Mouse (Mus musculus) lung, embryonic 14.5 days (tissue): ENCODE data around the gene Dock3. TPM values are rescaled to one million over a fixed set of nuclear protein-coding genes. Genes with fewer than 3 reads are reported as not detected.

Source experiments
- ATAC-seq: fragments of 200-750 bp; cut with Nextera tagmentation; 2 replicates; pipeline ENCODE4 v1.8.0; 2017; ENCODE audit warnings: mild to moderate bottlenecking, moderate TSS enrichment, moderate library complexity; ENCODE audit not compliant: insufficient read depth
- DNase-seq: peaks from one replicate; pipeline ENCODE4 v3.0.0-alpha.2; 2015
- H3K27ac ChIP-seq: fragments of 300-500 bp; sonication (generic); 2 replicates; pipeline ENCODE4 v1.5.1; 2014; ENCODE audit warnings: low read depth, mild to moderate bottlenecking, moderate library complexity
- H3K27me3 ChIP-seq: fragments of 300-500 bp; sonication (generic); 2 replicates; pipeline ENCODE4 v1.6.1; 2014; ENCODE audit warnings: low read length, control low read depth; ENCODE audit not compliant: insufficient read depth
- H3K36me3 ChIP-seq: fragments of 300-500 bp; sonication (generic); 2 replicates; pipeline ENCODE4 v1.6.1; 2014; ENCODE audit warnings: control low read depth; ENCODE audit not compliant: insufficient read depth
- H3K4me1 ChIP-seq: fragments of 300-500 bp; sonication (generic); 2 replicates; pipeline ENCODE4 v1.6.1; 2014; ENCODE audit warnings: antibody characterized with exemption, control low read depth; ENCODE audit not compliant: insufficient read depth
- H3K4me2 ChIP-seq: fragments of 300-500 bp; sonication (generic); 2 replicates; pipeline ENCODE4 v1.6.1; 2014; ENCODE audit warnings: mild to moderate bottlenecking
- H3K4me3 ChIP-seq: fragments of 300-500 bp; sonication (generic); 2 replicates; pipeline ENCODE4 v1.5.1; 2014; ENCODE audit warnings: low read depth, low read length
- H3K9ac ChIP-seq: fragments of 300-500 bp; sonication (generic); 2 replicates; pipeline ENCODE4 v1.6.1; 2014
- H3K9me3 ChIP-seq: fragments of 300-500 bp; sonication (generic); 2 replicates; pipeline ENCODE4 v1.6.1; 2016; ENCODE audit warnings: low read depth, low read length, control low read depth
- CTCF ChIP-seq: IDR thresholded peaks from 2 replicates; pipeline ENCODE4 v1.5.1; 2016; ENCODE audit warnings: antibody characterized with exemption, low read depth
- WGBS: fragments of 180-500 bp; shearing (Covaris S2); extraction: QIAGEN DNeasy Blood & Tissue Kit; methylation state at CpG from one replicate; pipeline ENCODE4 v1.1.7; 2014; 5-methylcytosine and 5-hydroxymethylcytosine counted together
- microRNA-seq: library from miRNA; unstranded; fragments of <30 nt; microRNA quantifications from one replicate; pipeline ENCODE4, GENCODE M21; 2016; ENCODE audit warnings: borderline number of aligned reads
- polyA plus RNA-seq: library from polyadenylated mRNA; unstranded; fragments of >200 nt; fragmentation: Nextera tagmentation; extraction: Ambion mirVana; gene quantifications from 2 replicates; pipeline ENCODE4 v1.2.1, GENCODE M21; 2014

The Dock3 gene
- polyA plus RNA-seq, 1 experiment from 2014 or later, result 0.25 TPM

GRCm38 (mm10) chr9:106856664-106857063, 375.0 kb downstream of the Dock3 start:
- no peak for DNase-seq
- Histone ChIP-seq H3K4me3 (no peak overlapping the region), H3K36me3 (peaks cover 89% of the 10 kb centered on the region), H3K27me3 (no peaks in the 10 kb centered on the region), H3K4me1 (no peaks in the 10 kb centered on the region), H3K9ac (no peak overlapping the region), H3K4me2 (no peak overlapping the region), H3K27ac (no peak overlapping the region), H3K9me3 (no peaks in the 10 kb centered on the region)
- ATAC-seq, result no peak
- 71% methylated on average over 3 of the region's 3 CpGs for WGBS
- no peak for TF ChIP-seq CTCF

Small RNA genes lying within 50 kb of the gene (microRNA-seq; reads per million reads assigned to microRNA genes)
- gene Gm22238, result not detected

Other genes starting within 250 kb of the Dock3 start
- gene Mapkapk3, start 58.0 kb upstream of the Dock3 start, polyA plus RNA-seq, result 7.8 and 8.3 TPM in 2 replicates
- gene Cish, start 64.1 kb upstream of the Dock3 start, polyA plus RNA-seq, result 8.5 and 9.2 TPM in 2 replicates
- gene Hemk1, start 106.4 kb upstream of the Dock3 start, polyA plus RNA-seq, result 9.8 and 11.3 TPM in 2 replicates
- 0.27 and 0.28 TPM in 2 replicates for gene 6430571L13Rik, start 108.7 kb upstream of the Dock3 start, polyA plus RNA-seq
- gene Cacna2d2, start 167.7 kb upstream of the Dock3 start, polyA plus RNA-seq, result 0.18 TPM in 1 of 2 replicates, not detected in the other